Mouse (Mus musculus) testis, adult 2 months (tissue): Measurements from ENCODE around the gene Iqsec1.

ENCODE experiments used
- CTCF ChIP-seq: fragments of 200-500 bp; IDR thresholded peaks from 2 replicates; pipeline ENCODE4 v1.5.1; 2012; ENCODE audit warnings: low read depth, mild to moderate bottlenecking, inconsistent platforms, low read length, moderate library complexity; ENCODE audit not compliant: control insufficient read depth, insufficient read depth, insufficient replicate concordance
- POLR2A ChIP-seq: fragments of 200-500 bp; IDR thresholded peaks from 2 replicates; pipeline ENCODE4 v1.6.1; 2012; ENCODE audit warnings: low read depth, mild to moderate bottlenecking, inconsistent platforms, low read length, moderate library complexity; ENCODE audit not compliant: control insufficient read depth

- TF ChIP-seq CTCF: peak; percentile 92; the same call in 1 of the 2 replicates
- TF ChIP-seq POLR2A: no peak
These were observed 260.0 kb downstream of the Iqsec1 start for GRCm38 (mm10) chr6:90728491-90728931.
